Mouse (Mus musculus) lung, adult 18-20 months (tissue): ENCODE measurements around the gene Cblc.

Experiments used
- DNase-seq, 2 experiments: peaks; one replicate each; pipeline ENCODE4 v3.0.0; 2022; ENCODE audit warnings: mixed read lengths in 2 of 2

The Cblc gene

DNA sequence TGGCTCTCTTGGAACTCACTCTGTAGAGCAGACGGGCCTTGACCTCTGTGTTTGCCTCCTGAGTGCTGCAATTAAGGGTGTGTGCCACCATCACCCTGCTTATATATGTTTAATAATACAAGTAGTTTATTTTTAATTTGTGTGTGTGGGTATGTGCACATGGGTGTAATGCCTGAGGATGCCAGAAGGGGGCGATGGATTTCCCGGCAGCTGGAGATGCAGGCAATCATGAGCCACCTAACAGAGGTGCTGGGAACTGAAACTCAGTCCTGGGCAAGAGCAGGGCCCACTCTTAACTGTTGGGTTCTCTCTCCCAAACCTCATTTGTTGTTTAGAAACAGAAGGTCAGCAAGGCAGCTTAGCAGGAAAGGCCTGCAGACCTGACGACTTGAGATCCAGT, 16.7 kb downstream of the Cblc start:
- DNase-seq, result no peak

DNA sequence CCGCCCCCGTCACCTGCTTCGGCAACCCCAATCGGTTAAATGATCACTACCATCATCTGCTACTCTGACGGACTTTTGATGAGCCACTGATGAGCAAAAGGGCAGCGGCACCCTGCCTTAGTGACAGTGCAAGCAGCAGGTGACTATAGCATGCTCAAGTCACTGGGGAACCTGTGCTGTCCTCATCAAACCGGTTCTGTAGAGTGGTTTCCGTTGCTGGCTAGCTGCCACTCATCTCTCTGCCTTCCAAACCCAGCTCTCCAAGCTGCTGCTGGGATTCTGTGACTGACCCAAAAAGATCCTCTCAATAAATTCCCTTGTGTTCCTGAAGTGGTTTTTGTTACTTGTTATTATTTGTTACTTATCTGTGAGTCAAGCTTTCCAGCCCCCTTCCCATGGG, 18.0 kb downstream of the Cblc start:
- DNase-seq, result peak; percentile 84 to 90

DNA sequence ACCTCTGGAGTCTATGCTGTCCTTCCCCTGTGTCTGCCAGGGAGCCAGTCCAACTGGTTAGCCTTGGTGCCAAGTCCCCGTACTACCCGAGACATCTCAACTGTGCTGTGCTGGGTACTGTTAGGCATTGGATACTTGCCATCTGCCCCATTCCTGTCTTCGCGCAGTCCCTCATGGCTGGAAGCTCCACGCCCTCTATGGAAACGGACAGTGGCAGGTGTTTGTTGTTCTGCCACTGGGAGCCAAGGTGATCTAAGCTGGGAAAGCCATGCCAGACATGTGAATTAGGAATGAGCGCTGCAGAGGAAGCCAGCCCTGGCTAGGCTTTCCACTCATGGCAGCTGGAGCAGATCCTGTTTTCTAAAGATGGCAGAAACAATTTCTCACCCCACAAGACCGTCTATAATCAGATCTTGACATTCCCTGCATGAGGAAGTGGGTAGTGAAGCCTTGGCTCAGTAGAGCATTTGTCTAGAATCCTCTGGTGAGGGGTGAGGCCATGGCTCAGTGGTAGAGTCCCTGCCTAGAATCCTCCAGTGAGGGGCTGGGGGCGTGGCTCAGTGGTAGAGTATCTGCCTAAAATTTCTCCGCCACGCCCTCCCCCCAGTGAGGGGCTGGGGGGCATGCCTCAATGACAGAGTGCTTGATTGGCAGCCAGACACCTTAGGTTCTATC, 19.4 kb downstream of the Cblc start:
- DNase-seq, result peak; percentile 31 to 51

DNA sequence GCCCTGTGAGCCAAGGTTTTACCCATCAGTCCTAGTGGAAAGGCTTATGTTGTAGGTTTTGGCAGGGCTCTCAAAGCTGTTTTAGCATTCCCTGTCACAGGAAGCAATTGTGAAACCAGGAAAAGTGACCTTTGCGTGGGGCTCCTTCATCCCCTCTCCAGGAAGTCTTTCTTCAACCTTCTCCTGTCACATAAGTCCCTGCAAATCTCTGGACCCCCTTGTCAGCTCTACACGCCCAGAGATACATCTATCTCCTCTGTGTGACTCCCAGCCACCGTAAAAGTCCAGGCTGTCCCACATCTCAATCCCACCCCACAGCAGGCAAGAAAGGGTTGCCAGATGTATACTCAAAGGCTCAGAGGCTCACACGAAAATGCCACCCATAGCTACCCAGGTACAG, 24.9 kb downstream of the Cblc start:
- no peak for DNase-seq

DNA sequence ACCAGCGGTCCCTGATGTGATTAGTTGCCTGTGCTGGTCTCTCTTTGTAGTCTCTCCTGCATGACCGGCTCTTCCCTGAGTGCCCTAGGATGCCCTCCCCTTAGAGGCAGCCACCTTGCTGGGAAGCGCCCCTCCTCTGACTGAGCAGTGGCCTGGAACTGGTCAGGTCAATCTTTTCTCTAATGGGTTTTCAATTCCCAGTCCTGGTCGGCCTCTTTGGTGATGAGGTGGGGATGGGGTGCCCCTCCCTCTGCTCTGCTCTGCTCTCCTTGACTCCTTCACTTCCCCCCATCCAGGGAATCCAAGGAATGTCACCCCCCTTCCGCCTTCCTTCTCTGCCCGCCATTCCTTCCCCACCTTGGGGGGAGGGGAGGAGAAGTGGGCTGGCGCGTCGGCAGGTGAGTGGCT, 25.6 kb downstream of the Cblc start, which contains the start of gene Bcam:
TSS of gene Bcam (minus strand) at position 33 of the 408 bp plus-strand sequence.
- peak; percentile 78 to 86 for DNase-seq

DNA sequence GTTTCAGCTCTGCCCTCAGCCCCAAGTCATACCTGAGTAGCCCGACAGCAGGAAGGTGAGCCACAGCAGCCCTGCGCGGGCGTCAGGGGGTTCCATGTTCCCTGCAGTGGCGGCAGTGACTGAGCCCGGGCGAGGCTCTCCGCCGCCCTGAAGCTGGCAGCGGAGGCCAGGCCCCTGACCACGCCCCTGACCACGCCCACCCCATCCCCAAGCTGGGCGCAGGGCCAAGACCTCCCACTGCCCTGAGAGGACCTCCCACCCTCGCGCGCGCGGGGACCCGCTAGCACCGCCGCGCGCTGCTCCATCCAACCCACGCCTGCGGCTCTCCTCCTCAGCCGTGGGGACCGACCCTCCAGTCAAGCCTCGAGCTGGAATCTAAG, 26.2 kb downstream of the Cblc start:
- DNase-seq, result peak; percentile 91 to 93

DNA sequence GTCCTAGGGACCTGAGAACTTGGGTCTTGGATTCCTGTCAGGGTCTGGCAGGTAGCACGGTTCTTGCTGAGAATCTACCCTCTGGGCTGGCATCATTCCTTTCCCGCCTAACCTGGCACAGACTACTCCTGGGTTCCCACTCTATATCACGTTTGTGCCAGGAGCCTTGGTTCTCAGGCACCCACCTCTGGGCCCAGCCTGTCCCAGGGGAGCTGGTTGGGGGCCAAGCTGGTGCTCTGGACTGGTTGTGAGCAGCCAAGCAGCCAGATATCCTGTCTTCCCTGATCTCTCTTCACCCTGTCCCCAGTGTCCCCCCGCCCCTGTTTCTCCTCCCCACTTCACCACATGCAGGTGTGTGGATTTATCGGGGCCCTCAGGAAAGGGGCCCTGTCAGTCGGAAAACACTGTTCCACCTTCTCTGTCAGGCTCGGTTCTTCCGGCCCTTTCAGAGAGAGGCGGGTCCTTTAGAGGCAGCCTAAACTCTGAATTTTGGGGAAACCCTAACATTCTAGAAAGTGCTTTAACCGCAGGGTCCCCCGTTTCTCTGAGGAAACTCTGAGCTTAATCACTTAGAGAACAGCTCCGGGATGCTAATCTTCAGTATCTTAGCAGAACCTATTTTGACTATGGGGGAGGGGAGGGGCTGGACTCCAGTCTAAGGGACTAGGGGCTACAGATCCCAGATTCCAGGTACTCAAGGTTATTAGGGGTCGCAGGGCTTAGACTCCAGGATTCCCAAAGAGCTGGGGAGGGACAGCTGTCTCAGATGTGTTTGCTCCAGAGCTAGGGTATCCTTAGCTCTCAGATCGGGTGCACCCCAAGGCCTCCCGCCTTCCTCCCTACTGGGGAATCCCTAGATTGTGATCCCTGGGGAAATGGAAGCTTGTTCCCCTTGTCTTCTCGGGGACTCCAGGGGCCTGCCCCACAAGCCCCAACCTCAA, 26.9 kb downstream of the Cblc start:
- no peak for DNase-seq

DNA sequence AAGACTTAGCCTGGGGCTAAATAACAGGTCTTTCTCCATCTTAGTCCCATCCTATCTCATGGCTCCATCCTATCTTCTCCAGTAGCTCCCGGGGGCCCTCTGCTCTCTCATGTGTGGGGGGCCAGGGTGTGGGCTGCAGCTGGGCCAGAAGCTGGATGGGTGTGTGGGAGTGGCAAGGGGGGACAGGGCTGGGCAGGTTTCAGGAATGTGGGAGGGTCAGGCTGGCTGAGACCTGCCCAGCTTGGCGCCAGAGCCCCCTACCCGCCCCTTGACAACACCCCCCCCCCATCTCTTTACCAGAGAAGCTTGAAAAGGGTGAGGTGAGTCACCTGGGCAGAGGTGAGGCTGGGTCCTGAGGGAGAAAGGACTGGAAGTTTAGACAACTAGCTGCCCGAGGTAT, 27.6 kb downstream of the Cblc start:
- peak in 1 of 2 experiments; percentile 52 for DNase-seq

DNA sequence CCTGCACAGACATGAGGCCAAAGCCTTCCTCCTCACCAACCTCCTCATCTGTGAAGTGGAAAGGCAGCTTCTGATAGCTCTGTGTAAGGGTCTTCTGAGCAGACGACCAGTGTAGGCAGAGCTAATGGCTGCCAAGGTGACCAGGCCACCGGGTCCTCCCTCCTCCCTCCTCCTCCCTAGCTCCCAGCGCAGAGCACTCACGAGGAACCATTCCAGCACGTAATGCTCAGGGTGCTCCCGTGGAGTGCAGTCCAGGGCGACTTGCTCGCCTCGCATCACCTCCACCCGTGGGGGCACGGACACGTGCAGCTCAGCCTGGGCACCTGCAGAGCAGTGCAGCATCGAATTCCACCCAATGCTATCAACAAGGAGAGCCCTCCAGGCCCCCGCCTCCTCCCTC, 28.4 kb downstream of the Cblc start:
- DNase-seq, result no peak

DNA sequence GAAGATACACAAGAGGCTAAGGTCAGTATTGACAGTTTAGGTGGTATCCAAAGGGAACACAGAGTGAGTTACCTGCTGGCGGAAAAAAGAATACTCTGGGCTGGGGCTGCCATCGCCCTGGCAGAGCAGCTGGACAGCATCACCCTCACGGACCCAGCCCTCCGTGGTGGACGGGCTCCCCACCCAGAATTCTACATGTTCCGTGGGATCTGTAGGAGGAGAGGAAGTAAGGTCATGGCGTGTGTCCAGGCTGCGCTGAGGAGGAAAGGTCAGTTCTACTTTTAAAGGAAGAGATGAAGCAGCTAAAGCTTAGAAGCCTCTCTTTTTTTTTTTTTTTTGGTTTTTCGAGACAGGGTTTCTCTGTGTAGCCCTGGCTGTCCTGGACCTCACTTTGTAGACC, 32.0 kb downstream of the Cblc start:
- DNase-seq, result no peak

DNA sequence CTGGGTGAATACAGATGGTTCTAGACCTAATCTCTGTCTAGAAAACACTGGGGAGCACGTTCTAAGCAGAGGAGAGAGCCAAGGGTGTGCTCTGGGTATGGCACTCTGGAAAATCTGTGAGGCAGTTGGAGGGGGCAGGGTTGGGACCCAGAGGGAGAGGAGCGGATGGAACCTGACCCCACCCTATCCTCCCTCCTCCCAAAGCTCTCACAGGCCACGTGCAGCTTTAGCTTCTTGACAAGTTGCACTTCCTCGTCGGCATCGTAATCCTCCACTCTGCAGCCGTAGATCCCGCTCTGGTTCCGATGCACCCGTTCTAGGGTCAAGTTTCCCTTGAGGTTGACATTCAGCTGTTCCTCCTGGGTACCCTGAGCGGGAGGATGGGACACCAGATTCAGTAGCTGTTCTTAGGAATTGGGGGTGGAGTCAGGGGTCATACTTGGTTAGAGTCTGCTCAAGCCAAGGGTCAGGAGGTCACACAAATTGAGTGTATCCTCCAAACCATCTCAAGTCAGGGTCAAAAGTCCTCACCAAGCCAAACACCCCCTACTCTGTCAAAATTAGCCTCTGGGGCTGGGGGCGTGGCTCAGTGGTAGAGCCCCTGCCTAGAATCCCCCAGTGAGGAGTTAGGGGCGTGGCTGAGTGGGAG, 32.7 kb downstream of the Cblc start:
- peak; percentile 54 to 66 for DNase-seq

DNA sequence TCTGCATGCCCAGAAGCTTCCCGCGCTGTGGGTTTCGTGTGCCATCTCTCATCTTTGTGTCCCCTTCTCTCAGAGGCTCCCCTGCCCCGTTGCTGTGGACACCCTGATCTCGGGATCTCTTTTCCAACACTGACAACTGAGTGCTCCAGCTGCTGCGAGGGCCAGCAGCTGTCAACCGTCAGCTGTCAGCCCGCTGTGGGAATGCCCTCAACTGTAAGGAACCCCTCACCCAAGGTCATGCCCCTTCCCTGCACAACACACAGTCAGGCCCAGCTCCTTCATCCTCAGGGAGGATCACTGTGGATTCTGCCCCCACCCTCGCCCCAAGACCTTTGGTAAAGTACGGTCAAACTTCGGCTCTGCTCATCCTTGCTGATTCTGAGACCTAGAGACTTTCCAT, 34.3 kb downstream of the Cblc start:
- no peak for DNase-seq

DNA sequence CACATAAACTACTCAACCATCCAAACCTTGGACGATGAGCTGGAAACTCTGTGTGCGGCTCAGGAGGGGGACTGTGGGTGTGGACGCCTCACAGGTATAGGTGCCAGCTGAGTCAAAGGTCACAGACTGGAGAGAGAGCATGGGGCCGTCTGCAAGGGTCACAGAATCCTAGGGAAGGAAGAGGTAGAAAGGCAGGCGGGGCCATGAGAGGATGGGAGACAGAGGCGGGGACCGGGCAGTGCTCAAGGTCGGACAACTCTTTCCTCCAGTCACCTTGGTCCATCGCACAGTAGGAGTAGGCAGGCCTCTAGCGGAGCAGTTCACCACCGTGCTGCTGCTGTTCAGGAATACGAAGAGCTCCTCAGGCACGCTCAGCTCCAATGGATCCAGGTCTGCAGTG, 36.6 kb downstream of the Cblc start:
- no peak for DNase-seq

DNA sequence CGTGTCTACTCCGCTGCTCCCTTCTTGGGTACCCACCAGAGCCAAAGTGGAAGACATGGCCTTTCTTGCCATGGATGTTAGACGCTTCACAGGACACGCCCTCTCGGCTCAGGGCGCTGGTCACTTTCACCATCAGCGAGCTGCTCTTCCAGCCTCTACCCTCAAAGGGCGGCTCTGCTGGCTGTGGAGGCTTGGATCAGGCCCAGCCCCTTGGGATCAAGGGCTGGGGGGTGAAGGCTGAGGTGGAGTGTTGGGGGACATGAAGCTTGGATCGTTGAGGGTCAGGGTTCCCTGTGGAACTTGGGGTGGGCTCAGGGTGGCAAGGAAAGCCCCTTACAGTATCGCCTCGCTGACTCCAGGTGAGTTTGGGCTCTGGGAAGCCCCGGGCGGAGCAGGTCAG, 38.0 kb downstream of the Cblc start:
- DNase-seq, result no peak

DNA sequence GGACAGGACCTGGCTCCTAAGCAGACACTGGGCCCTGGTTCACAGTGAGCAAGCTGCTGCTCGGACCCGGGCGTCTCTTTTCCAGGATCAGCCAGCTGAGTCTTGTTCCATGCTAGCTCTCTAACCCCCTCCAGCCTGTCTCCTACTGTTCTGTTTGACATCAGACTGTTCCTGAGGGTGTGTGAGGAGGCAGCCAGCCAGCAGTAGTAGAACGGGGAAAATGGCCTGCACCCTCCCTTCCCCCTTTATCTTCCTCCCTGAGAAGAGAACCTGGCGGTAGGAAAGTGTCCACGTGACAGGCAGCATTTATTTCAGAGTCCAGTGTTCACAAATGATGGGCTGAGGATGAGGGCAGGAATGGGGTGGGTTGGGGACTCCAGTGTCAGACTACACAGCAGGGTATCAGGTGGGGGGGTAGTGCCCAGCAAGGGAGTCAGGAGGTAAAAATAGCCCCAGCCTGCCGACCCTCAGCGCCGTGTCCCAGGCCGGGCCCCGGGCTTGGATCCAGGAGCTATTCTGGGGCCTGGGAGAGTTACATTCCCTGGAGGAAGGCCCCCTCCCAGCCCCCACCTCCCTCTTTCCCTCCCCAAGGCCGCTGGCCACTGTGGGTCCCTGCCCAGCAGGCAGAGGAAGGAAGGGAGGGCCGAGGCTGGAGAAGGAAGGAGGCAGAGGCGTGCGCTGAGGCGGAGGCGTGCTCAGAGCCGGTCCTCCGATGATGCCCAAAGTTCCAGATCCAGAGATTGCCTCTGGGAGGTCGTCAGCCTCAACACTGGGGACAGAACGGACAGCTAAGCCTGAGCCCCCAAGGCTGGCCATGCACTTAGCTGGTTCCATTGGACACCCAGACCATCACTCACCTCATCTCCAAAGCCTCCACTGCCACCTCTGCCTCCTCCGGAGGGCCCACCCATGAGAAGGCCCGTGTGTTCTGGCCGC, 40.5 kb downstream of the Cblc start:
- DNase-seq, result peak; percentile 81 to 85

DNA sequence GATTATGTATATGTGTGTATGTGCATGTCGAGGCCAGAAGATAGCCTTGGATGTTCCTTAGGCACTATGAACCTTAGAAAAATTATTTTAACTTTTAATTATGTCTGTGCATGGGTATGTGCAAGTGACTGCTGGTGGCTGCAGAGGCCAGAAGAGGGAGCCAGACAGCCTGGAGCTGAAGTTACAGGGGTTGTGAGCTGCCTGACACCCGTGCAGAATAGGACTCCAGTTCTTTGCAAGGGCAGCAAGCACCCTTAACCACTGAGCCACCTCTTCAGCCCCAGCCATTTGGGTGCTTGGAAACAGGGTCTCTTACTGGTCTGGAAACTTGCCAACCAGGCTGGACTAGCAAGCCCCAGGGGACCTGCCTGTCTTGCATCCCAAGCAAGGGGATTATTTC, 41.6 kb downstream of the Cblc start:
- DNase-seq, result no peak

DNA sequence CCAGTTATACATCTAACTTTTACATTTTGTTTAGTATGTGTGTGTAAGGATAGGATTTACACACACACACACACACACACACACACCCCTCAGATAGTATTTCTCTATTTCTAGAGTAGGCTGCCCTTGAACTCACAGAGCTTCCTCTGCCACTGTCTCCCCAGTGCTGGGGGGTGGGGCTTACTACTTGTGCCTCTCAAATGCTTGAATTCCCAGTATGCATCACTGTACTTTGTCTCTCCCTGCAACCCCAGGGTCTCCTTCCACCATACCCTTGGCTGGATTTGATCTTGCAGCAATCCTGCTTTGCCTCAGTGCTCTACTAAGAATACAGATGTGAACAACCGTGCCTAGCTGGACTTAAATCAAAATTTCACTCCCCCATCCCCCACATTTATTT, 42.5 kb downstream of the Cblc start:
- DNase-seq, result no peak

DNA sequence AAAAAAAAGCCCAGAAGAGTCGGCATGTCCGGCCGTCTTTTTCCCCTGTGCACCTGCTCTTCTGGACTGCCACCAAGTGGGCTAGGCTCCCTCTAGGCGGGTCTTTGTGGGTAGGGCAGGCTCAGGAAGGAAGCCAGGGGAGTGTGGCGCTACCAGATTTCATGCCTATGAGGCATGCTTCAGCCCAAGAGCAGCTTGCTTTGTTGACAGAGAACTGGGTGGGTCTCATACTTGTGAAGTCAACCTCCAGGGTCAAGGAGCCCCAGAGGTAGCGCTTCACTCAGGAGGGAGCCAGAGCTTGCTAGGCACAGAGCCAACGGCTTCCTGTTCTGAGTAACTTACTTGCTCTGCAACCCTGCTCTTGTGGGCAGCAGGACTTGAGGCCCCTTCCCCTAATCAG, 43.0 kb downstream of the Cblc start:
- peak; percentile 92 to 95 for DNase-seq

DNA sequence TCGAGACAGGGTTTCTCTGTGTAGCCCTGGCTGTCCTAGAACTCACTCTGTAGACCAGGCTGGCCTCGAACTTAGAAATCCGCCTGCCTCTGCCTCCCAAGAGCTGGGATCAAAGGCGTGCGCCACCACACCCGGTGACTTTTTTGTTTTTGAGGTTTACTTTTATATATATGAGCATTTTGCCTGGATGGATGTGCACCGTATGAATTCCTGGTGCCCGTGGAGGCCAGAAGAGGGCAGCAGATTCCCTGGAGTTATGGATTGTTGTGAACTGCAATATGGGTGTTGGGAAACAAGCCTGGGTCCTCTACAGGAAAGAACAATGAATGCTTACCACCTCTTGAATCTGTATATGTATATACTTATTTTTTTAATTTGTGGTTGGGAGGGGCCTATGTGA, 44.0 kb downstream of the Cblc start:
- peak; percentile 56 for DNase-seq

DNA sequence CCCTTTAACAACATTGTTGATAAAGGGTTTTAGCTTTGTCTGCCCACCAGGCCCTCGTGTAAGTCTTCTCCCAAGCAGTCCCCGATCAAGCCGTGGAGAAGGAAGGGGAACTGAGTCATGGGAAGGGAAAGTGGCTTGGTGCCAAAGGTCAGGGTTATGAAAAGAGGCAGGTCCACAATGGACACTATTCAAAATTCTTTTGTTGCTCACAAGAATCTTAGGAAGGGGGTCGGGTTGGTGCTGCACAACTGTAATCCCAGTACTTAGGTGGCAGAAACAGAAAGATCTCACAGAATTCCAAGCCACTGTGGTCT, 45.6 kb downstream of the Cblc start:
- peak in 1 of 2 experiments; percentile 30 for DNase-seq

DNA sequence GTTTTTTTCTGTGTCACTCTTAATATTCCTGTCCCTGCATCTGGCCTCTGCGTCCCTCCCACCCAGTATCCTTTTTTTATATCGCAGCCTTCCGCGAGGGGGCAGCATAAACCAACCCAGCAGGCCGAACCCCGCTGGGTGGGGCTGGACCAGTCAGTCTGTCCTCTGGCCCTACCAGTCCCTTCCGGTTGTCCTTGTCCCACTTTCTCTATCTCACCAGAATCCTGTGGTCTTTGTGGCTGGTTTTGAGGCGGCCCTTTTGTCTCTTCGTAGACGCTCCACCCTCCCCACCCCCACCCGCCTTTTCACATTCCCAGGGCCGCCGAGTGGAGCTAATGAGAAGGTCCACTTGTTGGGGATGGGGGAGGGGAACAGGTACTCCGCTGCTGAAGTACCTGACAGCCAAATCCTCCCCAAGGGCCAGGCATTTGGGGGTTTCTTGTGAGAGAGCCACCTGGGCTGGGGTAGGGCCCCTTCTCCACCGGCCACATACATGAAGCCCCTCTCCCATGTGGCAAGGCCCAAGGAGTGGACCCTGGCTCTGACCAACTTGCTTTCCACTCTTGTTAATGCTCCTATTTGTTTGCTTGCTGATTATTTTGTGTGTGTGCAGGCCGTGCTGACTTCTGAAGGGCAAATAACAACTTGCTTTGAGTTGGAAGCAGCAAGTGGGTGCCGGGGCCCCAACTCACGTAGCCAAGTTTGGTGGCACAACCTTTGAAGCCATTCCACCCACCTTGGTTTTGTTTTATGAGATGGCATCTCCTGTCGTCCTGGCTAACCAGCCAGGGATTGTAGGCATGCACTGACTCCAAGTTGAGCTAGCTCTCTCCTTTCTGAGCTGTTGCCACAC, 46.2 kb downstream of the Cblc start, which contains the start of gene Nectin2:
TSS of gene Nectin2 (minus strand) at position 267 of the 853 bp plus-strand sequence.
- DNase-seq, result peak; percentile 91 to 94
